Mouse (Mus musculus) layer of hippocampus, postnatal 10 days (tissue): ENCODE data around the gene Ankrd39. TPM values are rescaled to one million over a fixed set of nuclear protein-coding genes. Genes with fewer than 3 reads are reported as not detected.
A peak's percentile ranks its signal among the peaks of the same experiment; 100 is the strongest.
"Not testable (repeated sequence)": the region's sequence is repeated elsewhere in the genome, so short reads cannot be mapped to it uniquely, and the experiment has no call there.

Source experiments
- DNase-seq, 2 experiments: peaks; one replicate each; pipeline ENCODE4 v3.0.0; 2021; ENCODE audit warnings: low spot score in 2 of 2
- total RNA-seq, 2 experiments: library from RNA; stranded (reverse); gene quantifications; 2 replicates each; pipeline ENCODE4 v1.2.3; 2021

Gene Ankrd39
- total RNA-seq, 2 experiments from 2014 or later = 10.9 to 15.9 TPM

DNA sequence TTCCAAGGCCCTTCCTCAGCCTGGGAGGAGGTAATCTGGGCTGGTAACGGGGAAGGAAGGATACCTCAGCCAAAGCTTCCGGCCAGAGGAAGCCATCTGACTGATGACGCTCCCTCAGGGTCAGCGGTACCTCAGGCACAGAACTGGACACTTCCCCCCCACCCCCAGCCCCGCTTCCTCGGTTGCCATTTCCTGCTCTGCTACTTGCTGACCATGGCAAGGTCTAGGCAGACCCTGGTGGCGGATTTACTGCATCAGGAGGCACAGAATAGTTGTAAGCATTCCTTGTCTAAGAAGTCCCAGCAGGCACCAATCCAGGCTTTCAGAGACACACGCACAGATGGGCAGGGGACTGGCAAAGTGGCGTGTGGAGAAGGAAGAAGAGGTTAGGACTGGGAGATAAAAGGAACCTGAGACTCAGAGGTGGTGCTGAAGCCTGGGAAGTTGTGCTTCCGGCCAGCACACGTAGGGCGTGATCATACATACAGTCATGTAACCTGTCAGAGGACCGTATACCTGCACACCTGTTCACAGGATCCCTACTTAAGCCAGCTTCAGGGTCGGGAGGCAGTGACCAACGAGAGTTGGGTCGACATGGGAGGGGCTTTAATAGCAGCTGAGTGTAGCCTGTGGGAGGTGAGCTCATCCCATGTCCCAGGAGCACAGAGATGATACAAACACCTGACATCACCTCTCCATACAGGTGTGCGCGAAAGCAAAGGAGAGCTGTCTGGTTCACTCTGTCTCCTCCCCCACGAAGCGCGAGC lies 7.6 kb upstream of the Ankrd39 start:
- no peak for DNase-seq

- DNase-seq = no peak
Observed at GRCm38 (mm10) chr1:36552506-36552905, 5.3 kb upstream of the Ankrd39 start.

DNA sequence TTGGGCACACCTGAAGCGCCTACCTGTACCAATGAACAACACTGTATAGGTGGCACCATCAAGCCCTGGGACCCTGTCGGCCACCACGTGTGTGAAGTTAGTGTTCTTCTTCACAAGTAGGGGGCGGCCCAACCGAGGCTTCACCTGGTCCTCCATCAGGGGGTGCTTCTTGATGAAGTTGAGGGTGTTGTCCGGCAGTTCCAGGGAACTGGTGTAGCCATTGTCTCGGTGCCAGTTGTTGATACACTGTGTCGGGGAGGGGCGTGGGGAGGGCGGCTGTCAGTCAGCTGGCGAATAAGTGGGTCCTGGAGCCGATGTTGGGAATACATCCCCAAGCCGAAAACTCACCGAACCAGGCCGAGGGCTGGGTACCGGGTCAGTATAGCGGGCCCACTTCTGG lies 4.7 kb upstream of the Ankrd39 start:
- no peak for DNase-seq

DNA sequence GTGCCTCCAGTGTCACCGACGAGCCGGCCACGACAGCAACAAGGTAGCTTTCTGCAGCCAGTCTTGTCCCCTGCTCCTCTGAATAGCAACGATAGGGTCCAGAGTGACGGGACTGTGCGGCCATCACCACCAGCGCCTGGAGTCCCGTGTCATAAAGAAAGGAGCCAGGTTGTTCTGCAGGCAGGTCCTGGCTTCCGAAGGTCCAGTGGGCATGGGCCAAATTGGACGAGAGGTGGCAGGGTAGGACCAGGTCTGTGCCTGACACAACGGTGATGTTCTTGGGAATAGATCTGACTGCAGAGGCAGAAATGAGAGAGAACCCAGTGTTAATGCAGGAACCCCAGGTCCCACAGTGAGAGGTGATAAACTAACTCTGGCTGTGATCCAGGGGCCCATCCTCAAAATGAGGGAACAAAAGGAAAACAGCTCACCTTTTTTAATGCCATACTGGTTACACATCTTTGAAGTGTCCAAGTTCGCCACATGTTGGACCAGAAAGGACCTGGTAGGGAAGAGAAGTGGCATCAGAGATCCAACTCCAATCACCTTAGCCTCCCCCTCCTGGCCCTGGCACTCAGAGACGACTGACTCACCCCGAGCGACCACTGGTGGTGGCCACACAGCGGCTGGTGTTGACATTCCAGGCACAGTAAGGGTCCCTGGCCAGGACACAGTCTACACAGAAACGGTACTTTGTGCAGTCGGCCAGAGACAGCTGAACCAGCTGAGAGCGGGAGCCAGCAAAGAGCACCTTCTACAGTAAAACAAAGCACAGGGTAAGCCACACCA lies 3.0 kb upstream of the Ankrd39 start:
- no peak for DNase-seq

GRCm38 (mm10) chr1:36549491-36549890 lies 2.2 kb upstream of the Ankrd39 start:
- DNase-seq = no peak

GRCm38 (mm10) chr1:36548771-36549170 lies 1.5 kb upstream of the Ankrd39 start:
- no peak for DNase-seq

GRCm38 (mm10) chr1:36547981-36548598 lies 845 bp upstream of the Ankrd39 start:
- peak in 1 of 2 experiments; percentile 57 for DNase-seq

GRCm38 (mm10) chr1:36545845-36546600 lies 1.2 kb downstream of the Ankrd39 start:
- peak in 1 of 2 experiments; percentile 44 for DNase-seq

GRCm38 (mm10) chr1:36545382-36545781 lies 1.9 kb downstream of the Ankrd39 start:
- DNase-seq = no peak

- DNase-seq = no peak
Observed at GRCm38 (mm10) chr1:36542925-36543324, 4.3 kb downstream of the Ankrd39 start.

DNA sequence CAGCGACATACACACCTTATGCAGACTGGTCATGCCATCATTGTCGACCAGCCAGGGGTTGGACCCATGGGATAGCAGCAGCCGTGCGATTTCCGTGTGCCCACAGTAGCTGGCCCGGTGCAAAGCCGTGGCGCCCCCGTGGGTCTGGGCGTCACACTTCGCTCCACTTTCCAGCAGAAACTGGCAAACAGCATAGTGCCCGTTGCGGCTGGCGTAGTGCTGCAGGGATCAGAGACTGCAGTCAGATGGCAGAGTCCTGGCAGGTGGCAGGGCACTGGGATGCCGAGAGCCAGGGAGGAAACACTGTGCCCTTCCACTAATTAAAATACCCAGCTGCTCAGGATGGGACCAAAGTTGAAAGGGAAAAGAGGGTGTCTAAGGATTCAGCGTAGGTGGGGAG lies 5.4 kb downstream of the Ankrd39 start:
- DNase-seq = peak in 1 of 2 experiments; percentile 44

DNA sequence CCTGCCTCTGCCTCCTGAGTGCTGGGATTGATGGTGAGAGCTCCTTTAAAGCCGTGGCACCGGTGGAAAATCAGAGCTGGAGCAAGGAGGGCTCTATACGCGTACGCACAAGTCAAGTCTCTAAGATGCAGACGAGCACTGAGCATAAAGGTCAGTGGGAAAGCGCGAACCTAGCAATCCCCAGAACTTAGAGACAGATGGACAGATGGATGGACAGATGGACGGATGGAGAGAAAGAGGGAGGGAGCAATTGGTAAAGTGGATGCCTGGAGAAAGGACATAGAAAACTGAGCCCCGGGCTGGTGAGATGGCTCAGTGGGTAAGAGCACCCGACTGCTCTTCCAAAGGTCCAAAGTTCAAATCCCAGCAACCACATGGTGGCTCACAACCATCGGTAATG lies 6.4 kb downstream of the Ankrd39 start:
- no peak for DNase-seq

GRCm38 (mm10) chr1:36540132-36540531 lies 7.1 kb downstream of the Ankrd39 start:
- DNase-seq = no peak

GRCm38 (mm10) chr1:36539186-36539585 lies 8.1 kb downstream of the Ankrd39 start, which contains the start of gene Gm42417:
Gene Gm42417, minus strand, starts transcription at chr1:36539429.
- DNase-seq = no peak

DNA sequence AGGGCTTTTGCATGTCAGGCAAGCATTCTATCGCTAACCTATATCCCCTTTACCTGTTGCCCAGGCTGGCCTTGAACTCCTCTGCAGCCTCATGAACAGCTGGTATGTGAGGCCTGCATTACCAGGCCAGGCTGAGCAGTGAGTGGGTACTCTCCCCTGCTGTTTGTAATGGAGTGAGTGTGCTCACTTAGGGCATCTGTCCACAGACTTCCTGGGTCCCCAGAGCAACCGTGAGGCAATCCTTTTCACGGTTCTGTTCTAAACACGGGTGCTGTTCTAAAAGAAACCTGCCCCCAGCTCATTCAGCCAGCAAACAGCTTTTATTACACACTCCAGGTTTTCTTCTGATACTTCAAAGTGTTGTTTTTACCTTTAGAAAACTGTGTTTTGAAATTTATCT lies 8.5 kb downstream of the Ankrd39 start:
- no peak for DNase-seq

- not testable (repeated sequence) for DNase-seq
Observed at GRCm38 (mm10) chr1:36536783-36537182, 10.5 kb downstream of the Ankrd39 start, which contains the start of gene Ankrd23. Gene Ankrd23, minus strand, starts transcription at chr1:36536883.

GRCm38 (mm10) chr1:36536397-36536728 lies 10.9 kb downstream of the Ankrd39 start:
- no peak for DNase-seq

DNA sequence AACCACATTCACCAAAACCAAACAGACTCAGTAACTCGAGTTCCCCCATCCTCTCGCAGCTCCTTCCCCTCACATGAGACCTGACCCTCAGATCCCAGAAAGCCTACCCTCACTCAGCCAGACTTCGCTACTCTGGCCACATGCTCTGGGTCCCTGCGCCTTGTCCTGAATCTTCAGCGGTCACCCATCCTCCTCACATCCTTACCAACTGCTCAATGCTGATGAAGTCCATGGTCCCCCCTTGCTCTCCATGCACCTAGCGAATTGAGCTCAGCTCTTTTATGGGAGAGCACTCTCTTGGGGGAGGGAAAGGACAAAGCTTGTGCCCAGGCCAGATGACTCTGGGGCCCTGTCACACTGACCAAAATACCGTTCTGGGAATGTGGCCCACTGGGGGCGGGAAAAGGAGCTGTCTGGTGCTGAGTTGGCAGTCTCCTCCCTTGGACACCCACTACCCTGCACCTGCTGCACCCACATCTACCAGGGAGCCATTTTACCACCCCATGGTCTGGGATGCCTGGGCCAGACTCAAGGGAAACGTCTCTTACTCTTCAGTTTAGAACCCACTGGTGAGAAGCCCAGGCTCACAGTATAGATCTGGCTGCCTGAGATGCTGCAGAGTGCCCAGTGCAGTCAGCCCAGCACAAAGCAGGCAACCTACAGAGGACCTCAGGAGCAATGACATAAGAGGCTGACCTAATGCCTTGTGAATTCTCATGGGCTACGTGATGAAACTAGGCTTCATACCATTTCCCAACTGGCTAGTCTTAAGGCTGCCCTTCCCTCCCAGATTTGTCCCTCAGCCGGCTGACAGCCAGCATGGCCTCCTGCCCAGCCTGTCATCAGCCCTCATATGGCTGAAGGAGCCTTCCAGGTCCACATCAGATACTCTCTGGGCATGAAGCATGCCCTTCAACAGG lies 11.5 kb downstream of the Ankrd39 start:
- DNase-seq = no peak

GRCm38 (mm10) chr1:36534595-36535058 lies 12.6 kb downstream of the Ankrd39 start:
- DNase-seq = no peak

DNA sequence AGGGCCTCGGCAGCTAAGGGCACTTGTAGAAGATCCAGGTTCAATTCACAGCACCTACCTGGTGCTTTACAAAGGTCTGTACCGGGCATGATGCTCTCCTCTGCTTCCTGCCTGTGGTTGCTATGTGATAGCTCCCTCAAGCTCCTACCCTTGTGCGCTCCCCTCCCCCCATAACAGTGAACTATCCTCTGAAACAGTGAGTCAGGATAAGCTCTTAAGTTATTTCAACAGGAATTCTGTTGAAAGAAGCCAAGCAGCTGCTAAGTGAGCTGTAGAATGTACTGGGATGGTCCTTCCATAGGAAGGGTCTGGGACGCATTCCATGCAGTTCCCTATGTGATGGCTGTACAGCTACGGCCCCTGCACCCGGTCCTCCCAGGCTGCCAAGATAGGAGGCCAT lies 13.7 kb downstream of the Ankrd39 start:
- DNase-seq = no peak
